Mouse (Mus musculus) embryo, embryonic 11 days (tissue): ENCODE data around the gene 9430097D07Rik.

Source experiments
- DNase-seq: peaks from one replicate; pipeline ENCODE4 v3.0.0-alpha.2; 2015

9430097D07Rik gene

DNA sequence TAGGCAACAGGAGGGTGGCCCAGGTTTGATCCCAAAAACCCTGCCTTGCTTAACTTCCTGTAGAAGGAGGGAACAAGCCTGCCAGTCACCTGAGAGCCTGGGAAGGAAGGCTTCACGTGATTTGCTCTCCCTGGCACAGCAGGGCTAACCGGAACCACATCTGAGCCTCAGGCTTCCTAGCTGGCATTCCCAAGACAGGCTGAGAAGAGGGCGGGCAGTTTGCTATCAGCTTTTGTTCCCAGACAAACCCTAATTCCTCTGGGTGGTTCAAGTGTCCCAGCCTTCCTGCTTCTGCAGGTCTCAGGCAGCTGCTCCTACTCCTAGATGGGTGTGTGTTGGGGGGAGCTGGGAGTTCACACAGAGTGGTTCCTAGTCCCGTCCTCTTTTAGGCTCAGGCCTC, 20.0 kb downstream of the 9430097D07Rik start:
- DNase-seq, result no peak

DNA sequence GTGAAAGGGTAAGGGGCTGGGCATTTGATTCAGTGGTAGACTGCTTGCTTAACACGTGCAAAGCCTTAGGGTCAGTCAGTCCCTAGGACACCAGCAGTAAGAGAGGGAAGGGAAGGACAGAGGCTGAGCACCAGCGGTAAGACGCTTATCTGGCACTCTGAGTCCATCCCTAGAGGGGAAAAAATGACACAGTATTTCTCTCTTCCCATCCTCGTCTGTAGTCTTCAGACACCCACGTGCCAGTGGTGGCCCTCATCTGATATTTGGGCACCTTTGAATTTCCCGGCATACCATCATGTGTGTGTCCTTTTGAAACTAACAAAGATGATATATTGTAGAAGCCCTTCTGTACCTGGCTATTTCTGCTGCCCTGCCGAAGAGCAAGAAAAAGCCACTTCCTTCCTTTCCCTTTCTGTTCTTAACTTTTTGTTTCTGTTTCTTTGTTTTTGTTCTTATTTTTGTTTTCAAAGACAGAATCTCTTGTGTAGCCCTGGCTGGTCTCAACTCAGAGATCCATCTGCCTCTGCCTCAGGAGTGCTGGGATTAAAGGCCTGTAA, 21.8 kb downstream of the 9430097D07Rik start:
- no peak for DNase-seq

DNA sequence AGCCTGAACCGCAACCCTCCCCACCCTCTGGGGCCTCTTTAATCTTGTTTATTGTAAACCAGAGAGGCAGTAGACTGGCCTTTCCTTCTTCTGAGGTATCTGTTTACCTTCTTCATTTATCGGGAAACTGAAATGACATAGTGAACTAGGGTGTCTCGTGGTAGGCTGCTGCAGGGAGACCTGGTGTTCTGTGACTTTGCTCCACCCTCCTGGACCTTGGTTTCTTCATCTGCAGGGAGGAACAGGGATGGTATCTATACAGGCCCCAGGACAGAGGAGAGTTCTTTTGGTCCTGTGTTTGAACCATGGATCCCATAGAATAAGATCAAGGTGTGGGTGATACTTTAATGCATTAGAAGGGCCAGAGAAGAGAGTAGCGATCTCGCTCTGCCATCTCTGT, 24.2 kb downstream of the 9430097D07Rik start:
- no peak for DNase-seq

DNA sequence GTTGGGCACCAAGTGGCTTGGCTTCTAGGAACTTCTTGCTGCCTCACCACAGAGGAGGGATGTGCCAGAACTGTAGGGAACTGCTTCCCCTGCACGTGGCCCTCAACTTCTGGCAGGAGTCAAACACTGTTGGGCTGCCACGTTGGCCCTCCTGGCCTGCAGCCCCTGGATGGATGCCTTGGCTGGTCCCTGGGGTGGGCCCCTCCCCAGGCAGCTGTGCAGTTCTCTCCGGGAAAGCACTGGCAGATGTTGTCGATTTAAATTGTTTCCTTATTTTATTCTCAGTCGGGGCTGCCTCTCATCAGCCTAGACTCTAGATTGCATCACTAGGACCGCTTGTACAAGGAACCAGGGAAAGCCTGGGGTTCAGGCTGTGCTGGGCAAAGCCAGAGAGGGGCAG, 25.7 kb downstream of the 9430097D07Rik start:
- no peak for DNase-seq

DNA sequence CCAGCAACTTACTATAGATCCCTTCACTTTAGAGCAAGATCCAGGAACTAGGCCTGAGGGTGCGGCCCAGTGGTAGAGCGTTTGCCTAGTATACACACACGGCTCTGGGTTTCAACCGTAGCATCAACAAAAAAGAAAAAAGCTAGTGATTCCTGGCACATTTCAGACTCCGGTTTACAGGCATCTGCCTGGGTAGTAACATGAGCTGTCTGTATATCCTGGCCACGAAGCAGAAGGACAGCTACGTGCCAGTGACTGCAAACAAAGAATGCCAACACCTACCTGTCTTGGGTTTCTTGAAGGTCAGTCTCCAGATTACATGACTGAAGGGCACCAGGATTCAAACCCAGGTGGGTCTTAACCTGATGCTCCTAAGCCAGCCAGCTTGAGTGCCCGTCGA, 26.3 kb downstream of the 9430097D07Rik start:
- no peak for DNase-seq

DNA sequence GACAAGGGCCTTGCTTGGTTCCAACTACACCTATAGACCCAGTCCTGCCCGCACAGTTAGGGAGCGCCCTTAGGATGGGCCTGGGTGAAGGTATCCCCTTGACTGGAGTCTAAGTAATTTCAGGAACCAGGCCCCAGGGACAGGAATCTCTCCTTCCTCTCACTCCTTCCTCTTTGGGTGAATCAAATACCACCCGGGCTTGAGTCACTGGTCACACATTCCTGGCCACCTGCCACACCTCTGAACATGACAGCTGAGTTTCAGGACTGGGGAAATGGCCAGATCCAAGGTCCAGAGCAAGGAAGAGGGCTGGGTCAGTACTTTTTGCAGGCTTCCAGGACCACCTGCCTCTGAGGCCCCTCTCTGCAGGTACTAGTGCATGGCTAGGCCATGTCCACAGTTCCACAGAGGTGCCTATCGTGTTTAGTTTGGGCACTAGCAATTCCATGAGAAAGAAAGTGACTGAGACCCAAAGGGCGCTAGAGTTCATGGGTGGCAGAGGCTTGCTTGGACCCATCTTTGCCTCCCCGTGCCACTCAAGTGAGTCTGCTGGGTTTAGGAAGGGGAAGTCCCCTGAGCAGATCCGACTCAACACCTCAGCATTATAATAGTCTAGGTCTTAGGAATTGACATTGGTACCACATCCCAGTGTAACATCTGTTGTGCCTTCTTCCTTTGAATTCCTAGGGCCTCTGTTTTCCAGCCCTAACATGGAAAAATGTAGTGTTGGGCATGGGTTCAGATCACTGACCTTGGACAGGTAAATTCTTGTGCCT, 27.3 kb downstream of the 9430097D07Rik start:
- DNase-seq, result no peak

DNA sequence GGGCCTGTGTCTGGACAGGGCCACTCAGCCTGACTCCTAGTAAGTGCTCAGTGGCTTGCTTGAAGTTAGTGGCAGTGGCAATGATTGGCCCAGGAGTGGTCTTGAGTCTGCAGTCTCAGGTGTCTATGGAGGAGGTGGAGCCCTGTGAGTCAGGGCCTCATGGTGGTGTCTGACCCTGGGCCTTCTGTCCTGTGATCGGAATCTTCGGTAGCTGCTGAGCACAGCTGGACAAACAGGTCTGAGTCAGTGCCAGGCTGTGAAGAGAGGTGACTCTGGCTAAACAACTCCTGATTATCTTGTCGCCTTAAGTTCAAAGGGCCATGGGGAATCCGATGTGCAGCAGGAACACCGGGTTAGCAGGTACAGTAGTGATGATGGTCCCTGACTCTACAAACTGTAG, 28.1 kb downstream of the 9430097D07Rik start:
- no peak for DNase-seq

DNA sequence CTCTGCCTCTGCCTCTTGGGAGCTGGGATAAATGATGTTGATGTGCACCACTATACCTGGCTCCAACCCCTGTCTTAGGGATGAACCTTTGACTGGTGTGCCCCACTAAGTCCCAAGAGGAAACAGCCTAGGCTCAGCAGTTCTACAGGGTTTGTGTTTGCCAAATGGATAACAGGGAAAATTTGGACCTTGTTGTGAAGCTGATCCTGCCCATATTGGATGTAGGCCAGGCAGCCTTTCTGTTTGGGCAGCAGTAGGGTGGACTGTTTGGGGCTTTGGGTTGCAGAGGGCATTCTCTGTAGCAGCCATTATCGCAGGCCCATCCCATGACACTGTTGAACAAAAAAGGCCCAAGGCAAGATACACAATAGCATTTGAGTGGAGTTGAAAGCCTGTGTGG, 28.5 kb downstream of the 9430097D07Rik start:
- DNase-seq, result no peak

DNA sequence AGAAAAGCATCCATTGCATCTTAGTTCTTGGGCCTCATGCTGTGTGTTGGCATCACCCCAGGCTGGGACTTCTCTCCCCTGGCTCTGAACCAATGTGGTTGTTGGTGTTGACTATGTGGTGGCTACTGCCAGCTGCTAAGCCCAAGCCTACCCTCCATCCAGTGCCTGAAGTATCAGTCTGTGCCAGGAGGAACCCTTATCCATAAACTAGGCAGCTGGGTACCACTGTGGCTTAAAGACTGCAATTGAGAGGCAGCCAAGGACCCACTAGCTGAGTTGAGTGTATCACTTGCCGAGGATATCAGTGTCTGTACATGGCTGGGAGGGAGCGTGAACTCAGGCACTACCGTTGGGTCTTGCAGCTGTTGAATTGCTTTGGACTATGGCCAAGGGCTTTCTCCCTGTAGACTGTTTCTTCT, 32.4 kb downstream of the 9430097D07Rik start:
- DNase-seq, result no peak

DNA sequence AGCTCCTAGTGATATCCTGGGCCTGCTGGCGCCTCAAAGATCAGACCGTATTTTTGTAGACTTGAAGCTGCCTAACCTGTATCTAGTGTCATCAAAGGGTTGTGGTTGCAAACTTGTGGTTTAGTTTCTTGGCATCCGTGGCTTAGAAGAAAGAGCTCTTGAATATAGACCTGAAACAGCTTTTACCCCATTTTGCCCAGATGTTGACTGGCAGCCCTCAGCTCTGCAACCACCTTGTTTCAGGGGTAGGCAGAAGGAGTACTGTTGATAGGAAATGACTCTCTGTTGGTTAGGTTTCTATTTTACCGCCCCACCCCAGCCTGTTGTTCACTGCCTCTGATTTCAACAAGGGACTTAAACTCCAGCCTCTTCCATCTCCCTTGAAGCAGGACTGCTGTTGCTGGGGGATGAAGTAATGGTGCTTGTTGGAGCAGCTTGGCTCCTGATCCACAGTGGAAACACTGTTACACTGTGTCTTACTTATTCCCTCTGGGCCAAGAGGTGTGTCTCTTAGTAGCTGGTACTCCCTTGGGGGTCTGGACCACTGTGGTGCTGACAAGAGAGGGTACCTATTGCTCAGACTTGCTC, 33.4 kb downstream of the 9430097D07Rik start:
- no peak for DNase-seq

DNA sequence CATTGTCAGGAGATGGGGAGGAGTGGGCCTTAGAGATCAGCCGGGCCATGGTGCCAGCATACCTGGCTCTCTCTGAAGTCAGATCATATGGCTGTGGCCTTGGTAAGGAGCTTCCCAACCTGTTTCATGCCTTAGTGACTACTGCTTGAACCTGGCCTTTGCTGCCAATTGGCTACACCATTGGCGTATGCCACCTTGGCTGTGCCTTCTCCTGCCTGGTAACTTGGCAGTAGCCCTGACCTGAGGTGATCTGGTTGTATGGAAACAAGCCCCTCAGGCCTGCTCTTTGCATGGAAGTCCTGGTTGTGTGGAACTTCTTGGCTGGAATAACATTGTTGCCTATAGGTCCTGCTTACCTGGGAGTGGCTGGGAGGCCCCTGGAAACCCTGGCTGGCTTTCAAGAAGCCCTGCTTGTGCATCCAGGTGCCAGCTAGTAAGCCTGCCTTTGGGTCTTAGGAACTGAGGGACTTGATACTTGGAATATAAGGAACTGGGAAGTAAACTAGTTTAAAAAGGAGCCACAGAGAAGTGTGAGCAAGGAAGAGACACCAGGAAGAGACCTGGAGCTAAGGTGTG, 34.1 kb downstream of the 9430097D07Rik start:
- no peak for DNase-seq

DNA sequence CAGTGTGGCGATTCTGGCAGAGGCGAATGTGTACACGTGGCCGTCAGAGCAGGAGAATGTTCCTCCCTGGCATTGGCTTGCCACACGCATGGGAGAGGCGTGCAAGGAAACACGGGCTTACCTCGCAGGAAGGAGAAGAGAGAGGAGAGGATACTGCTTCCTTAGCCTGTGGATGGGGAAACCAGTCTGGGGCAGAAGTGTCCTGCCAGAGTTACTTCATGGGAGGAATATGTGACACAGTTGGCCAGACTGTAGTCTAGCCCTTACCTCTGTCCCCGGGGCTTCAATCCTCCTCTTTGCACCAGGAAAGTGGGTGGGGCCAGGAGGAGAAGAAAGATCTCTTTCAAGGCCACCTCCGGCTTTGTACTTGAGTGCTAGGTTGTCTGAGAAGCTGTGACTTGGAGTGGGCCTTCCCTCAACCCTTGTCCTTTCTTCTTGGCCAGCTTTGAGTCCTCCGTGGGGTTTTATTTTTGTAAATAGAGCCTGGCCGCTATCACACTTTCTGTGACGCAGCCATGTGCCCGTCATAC, 36.0 kb downstream of the 9430097D07Rik start:
- DNase-seq, result no peak

DNA sequence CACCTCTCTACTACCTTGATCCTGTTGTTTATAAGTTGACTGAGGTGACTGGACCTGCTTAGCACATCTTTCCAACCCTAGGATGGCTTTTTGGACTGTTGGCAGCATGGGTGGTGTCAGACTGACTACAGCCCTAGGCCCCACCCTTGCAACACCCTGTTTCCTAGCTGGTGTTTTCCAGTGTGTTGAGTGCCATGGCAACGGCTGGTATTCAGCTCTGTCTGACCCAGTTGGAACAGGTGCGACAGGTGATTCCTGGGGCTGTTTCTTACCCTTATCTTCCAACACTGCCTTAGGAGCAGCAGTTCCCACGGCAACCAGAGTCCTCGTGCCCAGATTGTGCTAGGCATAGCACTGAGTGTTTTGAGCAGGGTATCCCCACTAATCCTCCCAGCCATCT, 37.0 kb downstream of the 9430097D07Rik start:
- DNase-seq, result no peak

DNA sequence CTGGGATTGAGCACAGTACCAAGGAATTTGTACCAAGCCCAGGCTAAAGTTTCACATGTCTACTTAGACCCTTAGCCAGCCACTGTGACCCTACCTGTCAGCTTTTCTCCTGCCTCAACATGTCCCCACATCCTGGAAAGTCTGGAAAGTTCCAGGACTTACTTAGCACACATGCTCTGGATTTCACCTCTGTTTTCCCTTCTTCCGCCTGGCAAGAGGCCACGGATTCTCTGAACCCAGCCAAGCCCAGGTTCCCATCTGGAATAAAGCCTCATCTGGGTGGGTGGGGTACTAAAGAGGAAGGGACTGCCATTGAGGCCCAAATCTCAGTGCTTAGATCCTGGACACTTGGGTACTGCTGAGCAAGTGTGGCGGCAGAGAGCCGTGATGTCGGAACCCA, 37.5 kb downstream of the 9430097D07Rik start:
- DNase-seq, result no peak

DNA sequence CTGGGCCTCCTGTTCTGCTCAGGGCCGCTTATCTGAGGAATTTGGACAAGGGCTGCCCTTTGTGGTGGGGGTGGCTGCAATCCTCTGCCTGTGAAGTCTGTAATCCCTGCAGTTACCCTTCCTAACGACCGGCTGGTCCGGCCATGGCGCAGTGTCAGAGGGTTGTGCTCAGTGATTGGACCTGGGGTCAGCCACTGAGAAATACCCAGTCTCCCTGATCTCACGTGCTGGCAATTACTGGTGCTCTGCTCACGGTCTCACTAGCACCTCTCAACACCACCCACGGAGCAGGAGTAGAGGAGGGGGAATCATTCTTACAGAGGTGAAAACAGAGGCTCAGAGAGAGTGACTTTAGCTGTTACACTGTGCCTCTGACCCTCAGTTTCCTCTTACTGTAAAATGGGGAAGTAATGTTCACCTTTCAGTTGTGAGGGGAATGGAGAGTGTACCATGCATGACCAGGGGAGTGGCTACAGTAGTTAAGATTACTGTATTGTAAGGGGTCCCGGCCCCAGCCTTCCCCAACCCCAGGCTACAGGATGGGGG, 38.1 kb downstream of the 9430097D07Rik start:
- peak; percentile 52 for DNase-seq

DNA sequence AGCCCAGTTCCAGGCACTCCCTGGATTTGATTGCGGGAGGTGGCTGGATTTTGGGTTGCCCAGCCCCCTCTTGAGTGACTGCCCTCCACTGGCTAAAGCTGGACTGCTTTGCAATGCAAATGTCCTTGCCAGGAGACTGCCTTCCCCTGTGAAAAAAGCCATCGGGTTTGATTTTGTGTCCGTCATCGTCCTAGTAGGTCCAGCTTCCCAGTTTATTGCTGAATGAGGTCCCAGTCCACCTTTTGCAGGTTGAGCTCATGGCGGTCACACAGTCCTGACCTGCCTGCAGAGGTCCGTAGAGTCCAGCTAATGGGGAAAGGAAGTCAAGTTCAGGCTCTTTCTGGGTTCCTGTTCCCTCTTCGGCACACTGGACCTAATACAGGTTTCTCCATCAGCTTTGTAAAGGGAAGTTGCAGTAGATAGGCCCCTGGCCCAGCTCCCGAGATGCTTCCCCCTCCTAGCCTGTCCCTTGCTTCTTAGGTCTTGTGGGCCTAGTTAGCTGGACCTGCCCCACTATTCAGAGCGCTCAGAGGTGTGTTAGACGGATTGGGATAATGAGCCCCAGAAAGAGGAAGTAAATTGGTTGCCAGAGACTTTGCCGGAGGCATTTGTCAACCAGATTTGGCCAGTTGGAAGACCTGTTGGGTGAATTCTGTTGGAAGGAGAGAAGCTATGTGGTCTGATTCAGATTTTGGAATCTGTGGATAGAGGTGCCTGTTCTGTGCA, 38.7 kb downstream of the 9430097D07Rik start:
- DNase-seq, result peak; percentile 66

DNA sequence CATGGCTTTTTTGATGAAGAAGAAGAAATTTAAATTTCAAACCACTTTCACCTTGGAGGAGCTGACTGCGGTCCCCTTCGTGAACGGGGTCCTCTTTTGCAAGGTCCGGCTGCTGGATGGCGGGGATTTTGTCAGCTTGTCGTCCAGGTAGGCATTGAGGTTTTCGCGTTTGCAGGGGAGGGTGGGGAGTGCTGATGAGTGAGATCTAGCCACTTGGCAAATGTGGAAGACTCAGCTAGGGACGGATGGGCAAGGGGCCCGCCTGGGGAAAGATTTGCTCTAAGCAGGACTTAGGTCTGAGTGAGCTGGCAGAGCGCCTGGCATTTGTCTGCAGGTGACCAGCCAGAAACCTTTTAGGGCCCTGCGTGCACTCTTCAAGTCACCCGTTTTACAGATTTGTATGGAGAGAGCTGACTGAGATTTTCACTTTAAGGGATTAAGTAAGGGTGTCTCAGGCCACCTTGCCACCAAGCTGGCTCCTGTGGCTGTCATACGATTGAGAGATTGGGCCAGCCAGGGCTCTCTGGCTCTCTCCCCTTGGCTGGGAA, 39.3 kb downstream of the 9430097D07Rik start:
- peak; percentile 34 for DNase-seq

DNA sequence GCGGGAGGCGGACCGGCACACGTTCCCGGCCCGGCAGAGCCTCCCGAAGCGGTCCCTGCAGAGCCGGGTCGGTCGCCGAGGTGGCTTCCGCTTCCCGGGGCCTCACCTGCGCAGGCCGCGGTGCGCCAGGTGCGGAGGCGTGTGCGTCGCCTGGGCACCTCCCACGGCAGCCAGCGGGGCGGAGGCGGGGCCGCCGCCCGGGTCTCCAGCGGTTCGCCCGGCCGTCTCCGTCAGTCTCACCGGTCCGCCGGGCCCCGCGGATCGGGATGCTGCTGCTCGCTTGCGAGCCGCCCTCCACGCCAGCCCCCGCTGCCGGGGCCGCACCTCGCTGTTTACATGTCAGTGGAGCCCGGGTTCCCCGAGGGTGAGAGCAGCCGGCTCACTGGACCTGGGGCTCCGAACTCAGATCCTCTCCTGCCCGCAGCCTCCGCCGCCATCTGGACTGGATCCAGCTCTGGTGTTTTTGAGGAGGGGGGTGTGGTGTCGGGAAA, 39.9 kb downstream of the 9430097D07Rik start:
- peak; percentile 66 for DNase-seq

DNA sequence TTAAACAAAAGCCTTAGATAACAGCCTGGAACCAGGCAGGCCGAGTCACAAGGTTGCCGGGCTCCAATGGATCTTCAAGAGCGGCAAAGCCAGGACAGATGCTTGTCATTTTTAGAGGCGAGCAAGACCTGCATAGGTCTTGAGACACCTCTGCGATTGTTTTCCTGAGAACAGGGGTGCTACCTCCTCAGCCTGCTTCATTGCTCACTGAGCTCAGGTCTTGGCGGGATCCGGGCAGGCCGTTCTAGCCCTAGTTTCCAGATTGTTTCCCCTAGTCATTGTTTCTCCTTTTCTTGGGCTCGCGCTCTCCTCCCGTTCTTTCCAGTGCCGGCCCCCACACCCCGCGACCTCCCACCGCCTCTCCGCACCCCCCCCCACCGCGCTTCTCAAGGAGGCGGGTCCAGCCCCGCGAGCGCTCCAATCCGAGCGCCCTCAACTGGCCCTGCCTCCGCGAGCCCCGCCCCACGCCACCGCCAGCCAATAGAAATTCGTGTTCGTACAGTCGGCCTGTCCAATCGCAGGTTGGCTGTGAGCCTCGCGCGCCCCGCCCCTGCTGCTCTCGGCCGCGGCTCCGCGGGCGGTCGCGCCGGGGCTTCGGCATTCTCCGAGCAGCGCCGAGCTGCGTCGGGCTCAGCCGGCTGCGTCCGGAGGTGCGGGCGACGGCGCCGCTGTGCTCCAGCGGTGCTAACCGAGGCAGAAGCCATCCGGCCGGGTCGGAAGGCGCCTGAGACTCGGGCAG, 40.6 kb downstream of the 9430097D07Rik start, which contains the start of gene Fam102a:
TSS of gene Fam102a (plus strand) at position 600 of the 739 bp plus-strand sequence.
- DNase-seq, result peak; percentile 99

DNA sequence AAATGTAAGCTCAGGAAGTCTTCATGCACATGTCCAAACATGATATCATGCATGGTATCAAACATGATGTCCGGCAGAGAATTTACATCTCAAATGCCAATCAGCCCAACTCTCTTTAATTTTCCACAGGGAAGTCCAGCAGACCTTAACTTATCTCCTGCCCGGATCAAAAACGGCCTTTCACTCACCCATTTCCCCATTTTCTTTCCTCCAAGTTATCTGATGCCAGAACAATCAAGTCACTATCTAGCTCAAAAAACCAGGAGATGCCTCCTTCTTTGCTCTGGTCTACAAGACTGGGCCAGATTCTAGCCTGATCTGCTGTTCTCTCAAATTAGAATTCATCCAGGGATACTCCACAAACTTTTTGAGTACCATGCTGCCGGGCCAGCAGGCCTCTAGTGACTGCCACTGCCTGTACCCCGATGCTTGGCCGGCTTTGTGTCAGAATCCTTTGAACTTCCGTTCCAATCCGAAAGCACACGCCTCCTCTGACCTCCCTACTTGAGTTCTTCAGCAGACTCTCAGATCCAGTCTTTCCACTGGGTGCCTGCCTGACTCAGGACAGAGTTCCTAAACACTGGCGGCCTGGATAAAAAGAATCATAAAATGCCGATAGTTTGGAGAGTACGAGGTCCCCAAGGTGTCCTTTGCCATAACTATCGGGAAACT, 41.3 kb downstream of the 9430097D07Rik start:
- DNase-seq, result peak; percentile 83

DNA sequence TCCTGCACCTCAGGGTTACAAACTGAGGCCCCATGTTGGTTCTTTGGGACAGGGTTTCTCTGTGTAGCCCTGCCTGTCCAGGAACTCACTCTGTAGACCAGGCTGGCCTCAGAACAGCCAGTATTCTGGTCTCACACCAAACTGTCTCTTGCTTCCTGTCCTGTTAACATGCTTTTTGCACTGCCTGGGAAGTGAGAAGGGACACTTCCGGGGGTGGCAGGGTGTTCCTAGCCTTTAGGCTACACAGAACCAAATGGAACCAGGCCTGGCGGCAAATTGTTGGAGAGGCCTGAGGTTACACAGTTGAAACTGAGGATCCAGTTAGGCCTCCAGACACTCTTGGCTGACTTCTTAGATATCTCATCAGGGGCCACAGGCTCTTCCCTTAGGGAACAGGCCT, 42.3 kb downstream of the 9430097D07Rik start:
- no peak for DNase-seq
